Mouse (Mus musculus) stomach, embryonic 16.5 days (tissue): ENCODE data around the gene Gm49369. TPM values are rescaled to one million over a fixed set of nuclear protein-coding genes. Genes with fewer than 3 reads are reported as not detected.

Experiments
- ATAC-seq: fragments of 200-750 bp; cut with Nextera tagmentation; 2 replicates; pipeline ENCODE4 v1.8.0; 2017; ENCODE audit warnings: moderate number of reproducible peaks, moderate TSS enrichment; ENCODE audit not compliant: insufficient read depth, low FRiP score
- H3K27ac ChIP-seq: fragments of 300-500 bp; sonication (generic); 2 replicates; pipeline ENCODE4 v1.5.1; 2014; ENCODE audit warnings: low read length
- H3K27me3 ChIP-seq: fragments of 300-500 bp; sonication (generic); 2 replicates; pipeline ENCODE4 v1.6.1; 2014; ENCODE audit warnings: low read length, control low read depth, mixed read lengths; ENCODE audit not compliant: control insufficient read depth, insufficient read depth
- H3K36me3 ChIP-seq: fragments of 300-500 bp; sonication (generic); 2 replicates; pipeline ENCODE4 v1.6.1; 2014; ENCODE audit warnings: low read length; ENCODE audit not compliant: control insufficient read depth, insufficient read depth
- H3K4me1 ChIP-seq: fragments of 300-500 bp; sonication (generic); 2 replicates; pipeline ENCODE4 v1.6.1; 2014; ENCODE audit warnings: low read length, control low read depth, mixed read lengths; ENCODE audit not compliant: control insufficient read depth, insufficient read depth
- H3K4me2 ChIP-seq: fragments of 300-500 bp; sonication (generic); 2 replicates; pipeline ENCODE4 v1.6.1; 2014; ENCODE audit warnings: low read depth, low read length, mixed read lengths
- H3K4me3 ChIP-seq: fragments of 300-500 bp; sonication (generic); replicated peaks from 2 replicates; pipeline ENCODE4 v1.5.1; 2014; ENCODE audit warnings: mild to moderate bottlenecking, low read length
- H3K9ac ChIP-seq: fragments of 300-500 bp; sonication (generic); 2 replicates; pipeline ENCODE4 v1.6.1; 2014; ENCODE audit warnings: low read length
- H3K9me3 ChIP-seq: fragments of 300-500 bp; sonication (generic); replicated peaks from 2 replicates; pipeline ENCODE4 v1.6.1; 2016; ENCODE audit warnings: low read length, control low read depth; ENCODE audit not compliant: control insufficient read depth
- WGBS: fragments of 180-500 bp; shearing (Covaris S2); extraction: QIAGEN DNeasy Blood & Tissue Kit; methylation state at CpG from one replicate; pipeline ENCODE4 v1.1.7; 2014; 5-methylcytosine and 5-hydroxymethylcytosine counted together
- polyA plus RNA-seq: library from polyadenylated mRNA; unstranded; fragments of >200 nt; fragmentation: Nextera tagmentation; extraction: Ambion mirVana; gene quantifications from 2 replicates; pipeline ENCODE4 v1.2.1, GENCODE M21; 2015

The Gm49369 gene
- 0.96 TPM in 1 of 2 replicates, not detected in the other for polyA plus RNA-seq

DNA sequence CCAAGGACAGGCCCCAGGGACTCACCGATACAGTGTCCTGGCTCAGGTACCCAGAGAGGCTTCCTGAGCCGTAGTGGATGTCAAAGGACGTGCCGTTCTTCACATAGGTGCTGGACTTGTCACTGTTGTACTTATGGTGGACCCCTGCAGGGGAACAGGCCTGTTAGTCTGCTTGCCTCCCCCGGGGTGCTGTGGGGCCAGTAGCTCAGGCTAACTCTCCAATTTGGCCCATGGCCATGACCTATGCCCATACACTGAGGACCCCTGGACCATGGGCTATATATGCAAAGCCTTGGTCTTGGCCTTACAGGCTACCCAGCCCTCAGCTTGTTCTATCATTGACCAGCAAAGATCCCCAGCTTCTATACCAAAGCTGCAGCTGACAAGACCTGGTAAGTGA lies at the start of gene Gm49369:
Gene Gm49369, minus strand, starts transcription at position 101 of the 400 bp plus-strand sequence.
- Histone ChIP-seq H3K4me2 (no peak within 1 kb of the TSS), H3K36me3 (peaks cover 39% of the 10 kb centered on the region), H3K9ac (no peak within 1 kb of the TSS), H3K4me1 (peaks cover 15% of the 10 kb centered on the region), H3K27ac (no peak within 1 kb of the TSS), H3K9me3 (no peaks in the 10 kb centered on the region), H3K4me3 (no peak within 1 kb of the TSS), H3K27me3 (no peaks in the 10 kb centered on the region)
- no peak for ATAC-seq
- WGBS = 93% methylated on average over 5 of the region's 5 CpGs

DNA sequence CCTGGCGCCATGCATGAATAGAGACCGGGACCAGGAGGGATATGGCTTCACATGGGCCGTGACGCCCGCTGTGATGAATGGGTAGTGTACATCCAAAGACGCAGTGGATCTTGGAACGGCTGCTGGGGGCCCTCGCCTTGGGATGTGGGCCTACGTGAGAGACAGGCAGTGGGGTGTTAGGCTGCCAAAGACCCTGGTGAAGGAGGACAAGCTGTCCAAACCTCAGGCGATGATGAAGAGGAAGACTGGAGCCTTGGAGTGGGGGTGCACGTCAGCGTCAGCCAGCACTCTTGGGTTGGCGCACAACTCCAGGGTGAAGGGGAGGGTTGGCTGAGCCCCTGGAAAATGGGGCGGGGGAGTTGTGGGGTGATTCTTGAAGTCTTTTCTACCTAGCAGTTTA lies 48.6 kb upstream of the Gm49369 start:
- H3K4me3 ChIP-seq = no peak overlapping the region
- no peak overlapping the region for H3K9ac ChIP-seq
- no peaks in the 10 kb centered on the region for H3K9me3 ChIP-seq
- ATAC-seq = no peak
- H3K4me1 ChIP-seq = peaks cover 33% of the 10 kb centered on the region
- no peaks in the 10 kb centered on the region for H3K36me3 ChIP-seq
- 85% methylated on average over 14 of the region's 14 CpGs for WGBS
- no peaks in the 10 kb centered on the region for H3K27me3 ChIP-seq
- no peak overlapping the region for H3K4me2 ChIP-seq
- H3K27ac ChIP-seq = no peak overlapping the region; the same call in 1 of the 2 replicates

DNA sequence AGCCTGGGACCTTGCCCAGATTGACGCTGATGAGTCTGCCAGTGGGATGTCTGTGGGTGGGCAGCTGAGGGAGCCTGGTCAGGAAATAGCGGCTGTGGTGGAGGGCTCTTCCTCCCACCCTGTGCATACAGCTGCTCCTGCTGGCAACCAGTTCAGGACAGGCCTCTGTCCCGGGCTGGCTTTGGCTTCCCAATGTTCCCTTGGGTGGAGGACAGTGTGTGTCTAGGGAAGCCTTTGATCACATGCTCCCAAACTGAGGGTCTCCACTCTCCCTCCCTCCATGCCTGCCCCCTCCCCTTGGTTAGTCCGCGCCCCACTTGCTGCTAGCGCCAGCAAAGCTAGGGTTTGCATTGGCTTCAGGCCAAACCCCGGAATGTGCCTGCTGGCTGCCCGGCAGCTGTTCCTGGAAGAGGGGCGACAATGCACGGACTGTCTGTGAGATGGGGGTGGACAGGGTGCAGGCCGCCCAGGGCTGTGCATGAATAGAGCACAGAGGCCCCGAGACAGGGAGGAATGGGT lies 47.8 kb upstream of the Gm49369 start:
- Histone ChIP-seq H3K9me3 (no peaks in the 10 kb centered on the region), H3K27ac (peak overlapping the region; percentile 48), H3K4me1 (peaks cover 30% of the 10 kb centered on the region), H3K27me3 (no peaks in the 10 kb centered on the region), H3K4me3 (no peak overlapping the region), H3K4me2 (no peak overlapping the region), H3K9ac (0 out of 2 replicates have a peak overlapping the region, but pooled peaks have one; percentile 29), H3K36me3 (no peaks in the 10 kb centered on the region)
- peak; percentile 43; the same call in 1 of the 2 replicates for ATAC-seq
- 34% methylated on average over 12 of the region's 12 CpGs for WGBS

DNA sequence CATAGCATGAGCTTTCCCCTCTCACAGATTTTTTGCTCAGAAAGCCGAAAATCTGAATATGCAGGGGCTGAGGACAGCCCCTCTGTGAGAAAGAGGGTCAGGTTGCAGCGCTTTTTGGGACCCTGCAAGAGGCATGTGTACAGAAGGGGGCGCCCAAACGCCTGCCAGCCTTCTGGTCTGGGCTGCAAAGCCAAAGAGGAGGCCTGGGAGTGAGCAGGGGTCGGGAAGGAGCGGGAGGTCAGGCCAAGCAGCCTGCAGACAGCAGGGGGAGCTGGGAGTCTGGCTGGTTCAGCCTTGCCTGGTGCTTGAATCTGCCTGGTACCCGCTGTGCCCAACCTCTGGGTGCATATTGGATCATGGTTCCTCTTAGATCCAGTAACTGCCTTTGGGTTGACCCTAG lies 45.7 kb upstream of the Gm49369 start:
- 19% methylated on average over 7 of the region's 7 CpGs for WGBS
- Histone ChIP-seq H3K27ac (no peak overlapping the region), H3K4me1 (peaks cover 13% of the 10 kb centered on the region), H3K36me3 (no peaks in the 10 kb centered on the region), H3K4me3 (no peak overlapping the region), H3K9me3 (no peaks in the 10 kb centered on the region), H3K27me3 (no peaks in the 10 kb centered on the region), H3K9ac (no peak overlapping the region), H3K4me2 (no peak overlapping the region)
- no peak for ATAC-seq

DNA sequence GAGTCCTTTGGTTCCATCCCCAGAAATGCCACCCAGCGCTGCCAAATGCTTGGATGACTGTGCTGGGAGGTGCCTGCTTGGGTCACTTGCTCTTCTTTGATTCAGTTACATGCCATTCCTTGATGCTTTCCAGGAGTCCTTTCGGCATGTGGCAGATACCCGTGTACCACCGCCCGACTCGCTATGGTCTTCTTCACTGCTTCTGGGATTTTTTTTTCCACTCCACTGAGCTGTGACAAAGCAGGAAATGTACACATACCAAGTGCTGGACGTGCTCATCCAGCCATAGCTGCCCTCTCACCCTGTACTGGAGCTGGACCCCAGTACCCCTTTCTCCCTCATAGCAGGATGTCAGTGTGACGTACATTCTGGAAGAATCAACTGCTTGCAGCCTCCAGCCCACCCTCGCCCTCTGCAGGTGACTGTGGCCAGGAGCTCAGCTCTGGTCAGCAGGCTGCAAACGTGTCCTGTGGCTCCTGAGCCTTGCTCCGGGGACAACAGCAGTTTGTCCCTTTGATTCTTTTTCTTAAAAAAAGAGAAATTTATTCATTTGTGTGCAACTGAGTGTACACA lies 43.3 kb upstream of the Gm49369 start:
- Histone ChIP-seq H3K4me3 (no peak overlapping the region), H3K27ac (no peak overlapping the region), H3K27me3 (no peaks in the 10 kb centered on the region), H3K4me2 (no peak overlapping the region), H3K4me1 (peaks cover 11% of the 10 kb centered on the region), H3K36me3 (no peaks in the 10 kb centered on the region), H3K9ac (no peak overlapping the region), H3K9me3 (no peaks in the 10 kb centered on the region)
- no peak for ATAC-seq
- WGBS = 68% methylated on average over 11 of the region's 11 CpGs

DNA sequence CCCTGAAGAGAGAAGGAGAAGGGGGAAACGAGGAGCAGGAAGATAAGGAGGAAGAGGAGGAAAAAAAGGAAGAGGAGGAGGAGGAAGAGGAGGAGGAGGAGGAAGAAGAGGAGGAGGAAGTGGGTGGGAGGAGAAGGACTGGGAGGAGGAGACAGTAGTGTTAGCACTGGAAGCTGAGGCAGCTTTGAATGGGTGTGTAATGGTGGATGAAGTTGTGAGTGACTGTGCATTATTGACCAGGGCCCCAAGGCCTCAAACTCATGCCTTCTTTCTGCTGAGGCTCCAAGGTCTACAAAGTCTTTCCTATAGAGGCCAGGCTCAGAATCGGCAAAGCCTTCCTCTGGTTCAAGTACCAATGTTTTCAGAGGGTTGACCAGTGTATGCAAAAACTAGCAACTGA lies 39.4 kb upstream of the Gm49369 start:
- no peak for ATAC-seq
- H3K9ac ChIP-seq = no peak overlapping the region
- no peak overlapping the region for H3K4me3 ChIP-seq
- H3K4me1 ChIP-seq = no peaks in the 10 kb centered on the region
- no peaks in the 10 kb centered on the region for H3K36me3 ChIP-seq
- H3K27ac ChIP-seq = no peak overlapping the region
- WGBS = 61% methylated on average over 2 of the region's 2 CpGs
- H3K27me3 ChIP-seq = no peaks in the 10 kb centered on the region
- H3K4me2 ChIP-seq = no peak overlapping the region
- no peaks in the 10 kb centered on the region for H3K9me3 ChIP-seq

DNA sequence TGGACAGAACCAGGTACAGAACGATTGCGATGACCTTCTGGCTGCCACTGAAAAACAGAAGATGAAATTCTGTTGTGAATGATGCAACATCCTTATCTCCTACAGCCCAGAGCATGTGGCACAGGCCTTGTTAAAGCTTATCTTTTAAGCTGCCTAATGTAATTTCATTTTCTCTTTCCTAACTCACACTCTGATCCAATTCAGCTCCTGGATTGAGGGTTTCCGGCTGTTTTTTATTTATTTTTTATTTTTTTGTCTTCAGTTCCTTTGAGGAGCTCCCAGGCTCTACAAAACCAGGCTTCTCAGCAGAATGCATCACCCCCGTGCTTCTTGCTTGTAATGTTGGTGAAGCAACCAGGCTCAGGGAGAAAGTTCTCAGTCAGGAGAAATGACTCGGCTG lies 37.4 kb upstream of the Gm49369 start:
- H3K4me1 ChIP-seq = no peaks in the 10 kb centered on the region
- no peak overlapping the region for H3K27ac ChIP-seq
- H3K36me3 ChIP-seq = no peaks in the 10 kb centered on the region
- H3K4me3 ChIP-seq = no peak overlapping the region
- no peak for ATAC-seq
- no peaks in the 10 kb centered on the region for H3K27me3 ChIP-seq
- no peaks in the 10 kb centered on the region for H3K9me3 ChIP-seq
- 62% methylated on average over 5 of the region's 5 CpGs for WGBS
- no peak overlapping the region for H3K4me2 ChIP-seq
- H3K9ac ChIP-seq = no peak overlapping the region

DNA sequence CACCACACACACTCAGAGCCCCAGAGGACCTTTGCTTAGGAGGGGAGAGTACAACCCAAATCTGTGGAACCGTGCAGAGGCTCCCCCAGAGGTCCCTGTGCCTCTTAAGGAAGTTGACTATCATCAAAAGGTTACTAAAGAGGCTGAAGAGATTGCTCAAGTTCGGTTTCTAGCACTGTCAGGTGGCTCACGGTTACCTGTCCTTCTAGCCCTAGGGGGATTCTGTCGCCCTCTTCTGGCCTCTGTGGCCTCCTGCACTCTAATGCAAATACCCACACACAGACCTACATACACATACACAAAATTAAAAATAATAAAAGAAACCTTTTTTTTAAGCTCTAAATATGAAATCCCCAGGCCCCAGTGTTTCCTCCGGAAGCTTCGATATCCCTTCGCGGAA lies 36.2 kb upstream of the Gm49369 start:
- Histone ChIP-seq H3K27me3 (no peaks in the 10 kb centered on the region), H3K4me1 (no peaks in the 10 kb centered on the region), H3K36me3 (no peaks in the 10 kb centered on the region), H3K9ac (no peak overlapping the region), H3K4me3 (no peak overlapping the region), H3K4me2 (no peak overlapping the region), H3K9me3 (no peaks in the 10 kb centered on the region), H3K27ac (no peak overlapping the region)
- no peak for ATAC-seq
- 87% methylated on average over 8 of the region's 8 CpGs for WGBS

DNA sequence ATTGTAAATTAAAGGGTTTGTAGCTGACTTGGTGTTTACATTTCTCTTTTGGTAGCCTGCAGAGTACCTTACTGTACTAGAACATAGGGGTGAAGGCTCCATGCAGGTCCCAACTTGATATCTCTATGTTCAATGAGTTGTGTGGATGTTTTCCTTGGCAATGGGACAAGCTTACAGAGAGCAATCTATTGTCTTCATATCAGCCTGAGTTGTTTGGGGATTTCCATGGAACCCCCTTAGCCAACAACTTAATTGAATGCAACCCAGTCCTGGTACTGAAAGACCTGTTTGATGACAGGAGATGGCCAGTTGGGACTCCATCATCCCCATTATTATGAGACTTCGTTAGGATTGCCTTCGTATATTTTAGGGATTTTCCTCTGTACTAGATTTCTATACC lies 35.6 kb upstream of the Gm49369 start:
- no peaks in the 10 kb centered on the region for H3K4me1 ChIP-seq
- WGBS = 82% methylated on average over 2 of the region's 2 CpGs

More for the DNA sequence above, 35.6 kb upstream of the Gm49369 start:
- H3K9me3 ChIP-seq = no peaks in the 10 kb centered on the region
- H3K4me2 ChIP-seq = no peak overlapping the region
- no peaks in the 10 kb centered on the region for H3K27me3 ChIP-seq
- ATAC-seq = no peak
- no peaks in the 10 kb centered on the region for H3K36me3 ChIP-seq
- H3K9ac ChIP-seq = no peak overlapping the region
- H3K4me3 ChIP-seq = no peak overlapping the region
- H3K27ac ChIP-seq = no peak overlapping the region
